Mouse (Mus musculus): Measurements from ENCODE around the gene Epop. TPM values are rescaled to one million over a fixed set of nuclear protein-coding genes. Genes with fewer than 3 reads are reported as not detected.

Epop gene
- polyA plus RNA-seq, 1 experiment from 2014 or later = 14.3 TPM

DNA sequence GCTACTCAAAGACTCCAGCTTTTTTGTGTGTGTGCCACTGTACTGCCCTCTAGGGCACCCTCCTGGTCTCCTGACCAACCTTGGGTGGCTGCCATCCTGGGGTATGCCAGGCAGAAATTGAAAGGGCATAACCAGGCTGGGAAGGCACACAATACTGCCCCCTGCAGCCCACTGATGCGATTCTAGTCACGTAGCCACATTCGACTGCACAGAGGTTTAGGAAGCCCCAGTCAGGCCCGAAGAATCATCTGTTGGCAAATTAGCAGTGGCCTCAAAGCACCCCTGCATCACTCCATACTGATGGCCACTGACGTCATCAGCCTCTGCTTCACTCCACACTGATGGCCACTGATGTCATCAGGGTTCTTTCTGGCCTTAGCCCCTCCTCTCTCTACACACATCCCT lies 10.1 kb downstream of the Epop start:
- no peak for DNase-seq (ENCODE audit: low spot score)
- H3K27ac ChIP-seq = no peak overlapping the region
- H3K27me3 ChIP-seq (ENCODE audit: insufficient read depth, poor library complexity, severe bottlenecking) = peaks cover 68% of the 10 kb centered on the region
- H3K9me3 ChIP-seq = no peaks in the 10 kb centered on the region
- H3K36me3 ChIP-seq = no peaks in the 10 kb centered on the region
- WGBS = 51% methylated on average over 5 of the region's 5 CpGs
- no peaks in the 10 kb centered on the region; the same call in 1 of the 2 replicates for H3K4me1 ChIP-seq (replicated peaks)
- no peak overlapping the region for H3K4me3 ChIP-seq

DNA sequence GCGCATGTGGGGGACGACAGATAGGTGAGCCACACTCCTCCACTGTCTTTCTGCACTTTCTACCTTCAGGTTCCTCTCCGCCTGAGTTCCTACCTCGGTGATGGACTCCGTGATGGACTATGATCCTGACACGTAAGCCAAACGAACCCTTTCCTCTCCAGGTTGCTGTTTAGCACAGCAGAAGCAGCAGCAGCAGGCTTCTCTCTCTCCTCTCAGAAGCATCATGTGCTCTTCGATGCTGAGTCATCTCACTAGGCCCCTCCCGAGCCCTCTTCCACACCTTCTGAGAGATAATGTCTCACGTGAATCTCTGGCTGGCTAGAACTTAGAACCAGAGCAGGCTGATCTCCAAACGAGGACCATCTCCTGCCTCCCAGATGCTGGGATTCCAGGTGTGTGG lies 11.1 kb downstream of the Epop start:
- no peaks in the 10 kb centered on the region for H3K9me3 ChIP-seq
- DNase-seq (ENCODE audit: low spot score) = no peak
- H3K4me1 ChIP-seq (replicated peaks) = no peaks in the 10 kb centered on the region; the same call in 1 of the 2 replicates
- peaks cover 58% of the 10 kb centered on the region for H3K27me3 ChIP-seq (ENCODE audit: insufficient read depth, poor library complexity, severe bottlenecking)
- H3K27ac ChIP-seq = no peak overlapping the region
- WGBS = 62% methylated on average over 11 of the region's 11 CpGs
- H3K36me3 ChIP-seq = no peaks in the 10 kb centered on the region
- H3K4me3 ChIP-seq = no peak overlapping the region

DNA sequence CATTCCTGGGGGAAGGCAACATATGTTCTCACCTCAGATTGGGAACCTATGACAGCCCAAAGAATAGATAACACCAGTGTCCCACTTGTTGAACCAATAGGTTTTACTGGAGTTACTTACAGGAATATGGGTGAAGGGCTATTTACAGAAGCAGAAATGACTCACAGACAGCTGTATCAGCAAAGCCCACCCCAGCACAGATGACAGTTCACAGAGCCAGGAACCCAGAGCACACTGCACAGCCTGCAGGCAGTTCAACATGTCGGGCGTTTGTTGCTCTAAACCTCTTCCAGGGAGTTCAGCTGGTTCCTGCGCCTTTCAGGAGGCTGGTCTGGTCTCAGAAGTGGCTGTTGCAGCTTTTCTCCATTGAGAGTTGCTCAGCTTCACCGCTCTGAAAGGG lies 14.2 kb downstream of the Epop start:
- H3K9me3 ChIP-seq = no peaks in the 10 kb centered on the region
- no peak for DNase-seq (ENCODE audit: low spot score)
- no peaks in the 10 kb centered on the region for H3K36me3 ChIP-seq
- no peak overlapping the region for H3K4me3 ChIP-seq
- peaks cover 60% of the 10 kb centered on the region for H3K27me3 ChIP-seq (ENCODE audit: insufficient read depth, poor library complexity, severe bottlenecking)
- no peak overlapping the region for H3K27ac ChIP-seq
- 87% methylated on average over 4 of the region's 4 CpGs for WGBS
- no peaks in the 10 kb centered on the region; the same call in 1 of the 2 replicates for H3K4me1 ChIP-seq (replicated peaks)

DNA sequence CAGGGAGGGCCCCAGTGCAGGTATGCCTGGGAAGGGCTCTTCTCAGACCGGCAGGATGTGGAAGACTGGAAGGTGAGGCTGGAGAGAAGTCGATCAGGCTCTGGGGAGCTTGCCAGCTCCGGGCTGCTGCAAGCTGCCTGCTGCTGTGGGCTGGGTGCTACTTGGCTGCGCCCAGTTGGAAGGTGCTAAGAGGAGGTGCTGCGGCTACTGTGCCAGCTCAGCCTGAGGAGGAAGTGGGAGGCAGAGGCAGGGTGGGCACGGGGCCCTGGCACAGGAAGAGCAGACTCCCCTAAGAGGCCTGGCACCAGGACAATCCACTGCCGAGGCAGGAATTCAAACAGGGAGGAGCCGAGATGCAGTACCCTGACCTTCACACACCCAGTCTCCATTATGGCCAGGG lies 18.4 kb downstream of the Epop start:
- Histone ChIP-seq H3K9me3 (no peaks in the 10 kb centered on the region), H3K4me1 (replicated peaks) (peaks cover 17% of the 10 kb centered on the region), H3K4me3 (no peak overlapping the region), H3K27me3 (ENCODE audit: insufficient read depth, poor library complexity, severe bottlenecking) (peaks cover 21% of the 10 kb centered on the region), H3K36me3 (no peaks in the 10 kb centered on the region), H3K27ac (peak overlapping the region; percentile 35; the same call in 1 of the 2 replicates)
- WGBS = 81% methylated on average over 8 of the region's 8 CpGs
- no peak for DNase-seq (ENCODE audit: low spot score)

DNA sequence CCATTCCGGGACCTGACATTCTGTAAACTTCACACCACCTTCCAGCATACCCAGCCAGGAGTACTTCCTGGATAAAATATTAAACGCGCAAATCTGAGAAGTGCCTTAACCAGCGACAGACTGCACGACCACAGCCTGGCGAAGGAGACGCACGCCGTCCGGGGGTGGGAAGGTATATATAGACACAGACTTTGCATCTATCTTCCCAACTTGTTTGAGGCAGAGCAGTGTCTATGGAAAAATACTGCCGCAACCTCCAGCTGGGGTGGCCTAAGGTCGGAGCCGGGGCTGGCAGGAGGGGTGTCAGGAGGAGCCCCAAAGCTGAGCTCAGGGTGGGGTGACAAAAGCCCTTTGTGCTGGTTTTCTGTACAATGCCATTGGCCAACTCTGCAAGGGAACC lies 19.8 kb downstream of the Epop start:
- H3K4me1 ChIP-seq (replicated peaks) = peaks cover 17% of the 10 kb centered on the region

DNA sequence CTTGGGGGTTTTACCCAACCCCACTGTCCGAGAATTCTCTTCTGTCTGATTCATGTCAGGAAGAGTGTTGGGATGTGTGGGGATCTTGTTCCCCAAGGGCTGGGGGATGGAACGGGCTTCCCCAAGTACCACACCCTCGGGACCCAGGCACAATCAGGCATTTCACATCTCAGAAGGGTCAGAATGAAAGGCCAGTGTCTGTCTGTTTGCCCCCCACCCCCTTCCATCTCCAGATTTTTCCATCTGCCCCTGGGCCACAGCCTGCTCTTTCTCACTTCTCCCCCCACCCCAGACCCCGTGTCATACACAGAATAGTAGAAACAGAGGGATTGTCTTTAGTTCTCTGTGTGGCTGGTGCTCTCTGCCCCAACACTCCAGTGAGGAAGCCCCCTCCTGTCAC lies 20.6 kb downstream of the Epop start:
- WGBS = 69% methylated on average over 4 of the region's 4 CpGs
- Histone ChIP-seq H3K27me3 (ENCODE audit: insufficient read depth, poor library complexity, severe bottlenecking) (peaks cover 8% of the 10 kb centered on the region), H3K27ac (0 out of 2 replicates have a peak overlapping the region, but pooled peaks have one; percentile 3)

More for the DNA sequence above, 19.8 kb downstream of the Epop start:
- H3K27ac ChIP-seq = no peak overlapping the region
- H3K4me3 ChIP-seq = no peak overlapping the region
- peaks cover 12% of the 10 kb centered on the region for H3K27me3 ChIP-seq (ENCODE audit: insufficient read depth, poor library complexity, severe bottlenecking)
- no peaks in the 10 kb centered on the region for H3K36me3 ChIP-seq
- 89% methylated on average over 13 of the region's 13 CpGs for WGBS
- DNase-seq (ENCODE audit: low spot score) = no peak
- no peaks in the 10 kb centered on the region for H3K9me3 ChIP-seq

DNA sequence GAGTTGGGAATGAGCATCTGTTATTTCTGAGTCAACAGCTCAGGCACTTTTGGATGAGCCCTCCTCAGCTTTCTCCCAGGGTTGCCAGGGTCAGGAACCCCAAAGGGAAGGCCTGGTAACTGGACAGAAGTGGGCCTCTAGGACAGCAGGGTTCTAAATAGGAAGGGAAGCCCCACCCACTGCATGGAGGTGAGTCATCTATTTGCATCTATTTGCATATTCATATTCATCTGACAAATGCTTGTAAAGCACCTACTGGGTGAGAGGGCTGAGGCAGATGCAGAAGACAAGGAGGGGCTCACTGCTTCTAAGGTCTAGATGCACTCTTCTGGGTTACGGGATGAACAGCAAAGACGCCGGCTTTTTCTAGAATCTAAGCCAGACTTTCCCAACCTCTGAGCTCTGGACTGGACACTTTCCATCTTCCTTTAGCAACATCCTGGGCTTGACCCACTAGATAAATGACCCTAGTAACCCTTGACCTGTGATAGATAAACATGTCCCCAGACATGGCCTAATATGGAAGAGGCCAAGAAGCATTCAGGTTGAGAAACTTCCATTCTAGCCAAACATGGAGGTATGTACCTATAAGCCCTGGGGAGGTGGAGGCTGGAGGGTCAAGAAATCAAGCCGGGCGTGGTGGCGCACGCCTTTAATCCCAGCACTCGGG lies 22.3 kb downstream of the Epop start:
- WGBS = 96% methylated on average over 8 of the region's 8 CpGs
- H3K27me3 ChIP-seq (ENCODE audit: insufficient read depth, poor library complexity, severe bottlenecking) = peaks cover 8% of the 10 kb centered on the region
- no peak overlapping the region for H3K27ac ChIP-seq
- no peak for DNase-seq (ENCODE audit: low spot score)
- H3K9me3 ChIP-seq = no peaks in the 10 kb centered on the region
- H3K4me1 ChIP-seq (replicated peaks) = peaks cover 31% of the 10 kb centered on the region
- H3K36me3 ChIP-seq = no peaks in the 10 kb centered on the region
- no peak overlapping the region for H3K4me3 ChIP-seq

More for the DNA sequence above, 20.6 kb downstream of the Epop start:
- DNase-seq (ENCODE audit: low spot score) = no peak
- no peaks in the 10 kb centered on the region for H3K9me3 ChIP-seq
- peaks cover 17% of the 10 kb centered on the region for H3K4me1 ChIP-seq (replicated peaks)
- H3K36me3 ChIP-seq = no peaks in the 10 kb centered on the region
- H3K4me3 ChIP-seq = no peak overlapping the region

DNA sequence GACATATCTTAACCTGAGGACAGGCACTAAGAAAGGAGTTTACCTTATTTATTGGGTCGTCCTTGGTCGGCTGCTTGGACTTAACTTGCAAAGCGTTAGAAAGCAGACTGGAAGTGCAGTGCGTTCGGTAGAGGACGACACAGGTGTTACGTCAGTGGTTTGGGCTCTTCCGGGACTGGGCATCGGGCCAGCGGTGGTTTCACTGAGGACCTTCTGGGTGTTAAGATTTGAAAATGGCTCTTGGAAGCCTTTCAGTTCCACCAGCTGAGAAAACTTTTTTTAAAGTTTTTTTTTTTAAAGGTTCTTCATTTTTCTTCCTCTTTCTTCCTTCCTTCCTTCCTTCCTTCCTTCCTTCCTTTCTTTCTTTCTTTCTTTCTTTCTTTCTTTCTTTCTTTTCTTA lies 25.6 kb downstream of the Epop start:
- DNase-seq (ENCODE audit: low spot score) = no peak
- Histone ChIP-seq H3K27me3 (ENCODE audit: insufficient read depth, poor library complexity, severe bottlenecking) (no peaks in the 10 kb centered on the region; the same call in 1 of the 2 replicates), H3K27ac (no peak overlapping the region), H3K4me3 (no peak overlapping the region), H3K4me1 (replicated peaks) (peaks cover 26% of the 10 kb centered on the region), H3K36me3 (no peaks in the 10 kb centered on the region), H3K9me3 (no peaks in the 10 kb centered on the region)
- WGBS = 84% methylated on average over 10 of the region's 10 CpGs

DNA sequence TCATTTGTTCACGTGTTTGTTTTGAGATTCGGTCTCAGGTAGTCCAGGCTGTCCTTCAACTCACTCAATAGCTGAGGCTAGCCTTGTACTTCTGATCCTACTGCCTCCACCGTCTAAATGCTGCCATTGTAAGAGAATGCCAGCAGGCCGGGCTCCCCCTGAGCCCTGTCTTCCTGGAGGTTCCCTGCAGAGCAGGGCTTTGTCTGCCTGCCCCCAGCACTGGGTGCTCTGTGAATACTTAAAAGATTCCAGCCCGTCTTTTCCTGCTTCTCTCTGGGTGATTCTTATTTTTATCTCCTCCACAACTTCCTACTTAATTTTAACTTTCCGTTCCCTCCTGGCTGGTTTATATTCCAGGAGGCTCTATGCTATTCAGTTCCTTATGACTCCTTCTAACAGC lies 27.3 kb downstream of the Epop start:
- Histone ChIP-seq H3K9me3 (no peaks in the 10 kb centered on the region), H3K27me3 (ENCODE audit: insufficient read depth, poor library complexity, severe bottlenecking) (no peaks in the 10 kb centered on the region; the same call in 1 of the 2 replicates), H3K36me3 (no peaks in the 10 kb centered on the region), H3K4me1 (replicated peaks) (peaks cover 19% of the 10 kb centered on the region), H3K4me3 (no peak overlapping the region), H3K27ac (no peak overlapping the region)
- DNase-seq (ENCODE audit: low spot score) = no peak
- 24% methylated on average over 6 of the region's 6 CpGs for WGBS

DNA sequence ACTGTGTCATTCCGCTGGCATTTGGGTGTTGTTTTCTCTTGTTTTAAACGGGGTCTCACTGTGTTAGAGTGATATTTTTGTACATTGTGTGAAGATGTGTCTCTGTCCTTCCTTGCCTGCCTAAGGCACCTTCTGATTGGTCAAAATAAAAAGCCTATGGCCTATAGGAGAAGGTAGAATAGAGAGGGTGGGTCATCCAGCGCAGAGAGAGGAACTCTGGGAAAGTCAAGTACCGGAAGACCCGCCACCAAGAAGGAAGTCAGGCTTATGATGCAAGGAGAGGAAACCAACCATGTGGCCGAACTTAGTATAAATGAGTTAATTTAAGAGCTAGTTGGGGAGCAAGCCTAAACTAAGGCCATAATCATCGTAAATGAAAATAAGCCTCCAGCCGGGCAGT lies 30.4 kb downstream of the Epop start:
- Histone ChIP-seq H3K4me1 (replicated peaks) (peaks cover 16% of the 10 kb centered on the region), H3K36me3 (no peaks in the 10 kb centered on the region), H3K27ac (no peak overlapping the region), H3K9me3 (no peaks in the 10 kb centered on the region), H3K4me3 (no peak overlapping the region), H3K27me3 (ENCODE audit: insufficient read depth, poor library complexity, severe bottlenecking) (no peaks in the 10 kb centered on the region; the same call in 1 of the 2 replicates)
- no peak for DNase-seq (ENCODE audit: low spot score)
- 90% methylated on average over 8 of the region's 8 CpGs for WGBS

DNA sequence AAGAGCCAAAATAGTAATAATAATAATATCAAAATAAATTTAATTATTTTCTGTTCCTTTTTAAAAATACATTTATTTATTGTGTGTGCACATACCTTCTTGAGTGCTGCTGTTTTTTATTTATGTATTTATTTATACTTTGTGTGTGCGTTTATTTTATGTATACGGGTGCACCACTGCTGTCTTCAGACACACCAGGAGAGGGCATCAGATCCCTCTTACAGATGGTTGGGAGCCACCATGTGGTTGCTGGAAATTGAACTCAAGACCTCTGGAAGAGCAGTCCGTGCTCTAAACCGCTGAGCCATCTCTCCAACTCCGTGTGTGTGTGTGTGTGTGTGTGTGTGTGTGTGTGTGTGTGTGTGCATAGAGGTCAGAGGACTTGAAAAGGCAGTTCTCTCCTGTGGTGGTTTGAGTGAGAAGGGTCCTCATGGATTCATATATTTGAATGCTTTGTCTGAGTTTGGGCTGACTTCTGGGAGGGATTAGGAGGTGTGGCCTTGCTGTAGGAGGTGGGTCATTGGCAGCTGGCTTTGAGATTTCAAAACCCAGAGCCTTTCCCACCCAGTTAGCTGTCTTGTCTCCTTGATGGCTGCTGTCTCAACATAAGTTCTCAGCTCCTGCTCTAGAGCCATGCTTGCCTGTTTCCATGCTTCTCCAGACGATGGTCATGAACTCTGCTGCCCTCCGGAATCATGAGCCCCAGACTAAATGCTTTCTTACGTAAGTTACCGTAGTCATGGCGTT lies 31.4 kb downstream of the Epop start:
- Histone ChIP-seq H3K27ac (no peak overlapping the region), H3K4me3 (no peak overlapping the region), H3K9me3 (no peaks in the 10 kb centered on the region), H3K36me3 (no peaks in the 10 kb centered on the region), H3K4me1 (replicated peaks) (peaks cover 11% of the 10 kb centered on the region), H3K27me3 (ENCODE audit: insufficient read depth, poor library complexity, severe bottlenecking) (no peaks in the 10 kb centered on the region)
- 76% methylated on average over 10 of the region's 10 CpGs for WGBS
- no peak for DNase-seq (ENCODE audit: low spot score)

DNA sequence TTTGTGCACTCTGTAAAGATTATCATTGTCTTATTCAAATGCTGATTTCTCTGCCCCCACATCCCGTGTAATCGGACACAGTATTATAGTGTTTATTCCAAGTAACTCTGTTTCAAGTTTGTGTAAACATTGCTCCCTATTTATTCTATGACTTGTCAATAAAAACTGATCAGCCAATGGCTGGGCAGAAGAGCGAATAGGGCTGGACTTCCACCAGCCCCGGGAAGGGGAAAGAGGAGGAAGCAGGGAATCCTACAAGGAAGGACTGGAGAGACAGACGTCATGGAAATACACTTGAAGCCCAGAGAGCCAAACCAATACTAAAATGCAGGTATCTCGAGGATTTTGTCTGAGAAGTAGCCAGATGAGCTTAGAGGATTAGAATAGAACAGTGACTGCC lies 35.4 kb downstream of the Epop start:
- Histone ChIP-seq H3K36me3 (no peaks in the 10 kb centered on the region), H3K4me3 (no peak overlapping the region), H3K9me3 (no peaks in the 10 kb centered on the region), H3K4me1 (replicated peaks) (peaks cover 22% of the 10 kb centered on the region), H3K27ac (no peak overlapping the region), H3K27me3 (ENCODE audit: insufficient read depth, poor library complexity, severe bottlenecking) (peaks cover 19% of the 10 kb centered on the region)
- DNase-seq (ENCODE audit: low spot score) = no peak
- WGBS = 55% methylated on average over 6 of the region's 6 CpGs

DNA sequence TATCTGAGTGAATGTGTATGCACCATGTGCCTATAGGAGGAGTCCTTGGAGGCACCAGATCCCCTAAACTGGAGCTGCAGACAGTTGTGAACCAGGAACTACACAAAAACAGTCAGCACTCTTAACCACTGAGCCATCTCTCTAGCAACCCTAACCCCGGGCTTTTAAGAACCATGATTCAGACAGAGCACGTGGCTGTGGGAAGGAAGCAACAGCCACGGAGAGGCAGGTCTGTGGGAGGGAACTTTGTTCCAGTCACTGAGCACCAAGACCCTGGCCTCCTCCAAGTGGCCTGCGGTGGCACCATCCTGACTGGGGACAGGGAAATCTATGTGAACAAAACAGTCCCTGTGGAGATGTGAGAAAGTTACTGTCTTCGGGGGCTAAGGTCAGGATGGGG lies 37.6 kb downstream of the Epop start:
- no peaks in the 10 kb centered on the region for H3K9me3 ChIP-seq
- H3K4me3 ChIP-seq = no peak overlapping the region
- H3K27ac ChIP-seq = peak overlapping the region; percentile 3; the same call in 1 of the 2 replicates
- peaks cover 24% of the 10 kb centered on the region for H3K4me1 ChIP-seq (replicated peaks)
- H3K27me3 ChIP-seq (ENCODE audit: insufficient read depth, poor library complexity, severe bottlenecking) = peaks cover 36% of the 10 kb centered on the region
- WGBS = 29% methylated on average over 5 of the region's 5 CpGs
- H3K36me3 ChIP-seq = no peaks in the 10 kb centered on the region
- no peak for DNase-seq (ENCODE audit: low spot score)
